Mouse (Mus musculus): ENCODE measurements around the gene Alk. TPM values are rescaled to one million over a fixed set of nuclear protein-coding genes. Genes with fewer than 3 reads are reported as not detected.

Alk gene
- total and polyA plus RNA-seq, 3 experiments, result 0.05 TPM; not detected in 2

- Histone ChIP-seq H3K4me1 (ENCODE audit: insufficient read depth, low read depth, low read length) (no peaks in the 10 kb centered on the region), H3K36me3 (replicated peaks) (no peaks in the 10 kb centered on the region), H3K27me3 (ENCODE audit: insufficient read depth, low read length) (no peaks in the 10 kb centered on the region), H3K9me3 (replicated peaks) (peaks cover 37% of the 10 kb centered on the region), H3K4me3 (ENCODE audit: low read depth, low read length) (no peak overlapping the region)
- DNase-seq (ENCODE audit: low spot score) (no peak), ATAC-seq (ENCODE audit: extremely low read depth, insufficient number of reproducible peaks, low FRiP score, poor library complexity, severe bottlenecking) (no peak)
- TF ChIP-seq GATA2 (IDR thresholded peaks at IDR 0.05; ENCODE audit: borderline replicate concordance, low read depth, low read length) (no peak), TAL1 (conservative IDR thresholded peaks at IDR 0.05; ENCODE audit: low read depth, low read length) (no peak), CTCF (IDR thresholded peaks at IDR 0.05; ENCODE audit: low read depth, low read length) (no peak), POLR2AphosphoS5 (IDR thresholded peaks at IDR 0.05; ENCODE audit: insufficient replicate concordance, low read depth, low read length) (no peak), GATA1 (IDR thresholded peaks at IDR 0.05; ENCODE audit: borderline replicate concordance, low read length) (no peak)
Measured at GRCm38 (mm10) chr17:72579321-72579720, 25.1 kb downstream of the Alk start.

- no peak for TF ChIP-seq GATA1 (IDR thresholded peaks at IDR 0.05; ENCODE audit: borderline replicate concordance, low read length)
- no peak for TF ChIP-seq POLR2AphosphoS5 (IDR thresholded peaks at IDR 0.05; ENCODE audit: insufficient replicate concordance, low read depth, low read length)
- TF ChIP-seq CTCF (IDR thresholded peaks at IDR 0.05; ENCODE audit: low read depth, low read length), result no peak
- no peak for TF ChIP-seq GATA2 (IDR thresholded peaks at IDR 0.05; ENCODE audit: borderline replicate concordance, low read depth, low read length)
- no peak for TF ChIP-seq TAL1 (conservative IDR thresholded peaks at IDR 0.05; ENCODE audit: low read depth, low read length)
- Histone ChIP-seq H3K4me1 (ENCODE audit: insufficient read depth, low read depth, low read length) (no peaks in the 10 kb centered on the region), H3K36me3 (replicated peaks) (no peaks in the 10 kb centered on the region), H3K4me3 (ENCODE audit: low read depth, low read length) (no peak overlapping the region), H3K9me3 (replicated peaks) (peaks cover 41% of the 10 kb centered on the region), H3K27me3 (ENCODE audit: insufficient read depth, low read length) (no peaks in the 10 kb centered on the region)
- no peak for DNase-seq (ENCODE audit: low spot score)
- no peak for ATAC-seq (ENCODE audit: extremely low read depth, insufficient number of reproducible peaks, low FRiP score, poor library complexity, severe bottlenecking)
Measured at GRCm38 (mm10) chr17:72571379-72571778, 33.0 kb downstream of the Alk start.

- H3K36me3 ChIP-seq (replicated peaks), result no peaks in the 10 kb centered on the region
- H3K27me3 ChIP-seq (ENCODE audit: insufficient read depth, low read length), result no peaks in the 10 kb centered on the region
- TF ChIP-seq CTCF (IDR thresholded peaks at IDR 0.05; ENCODE audit: low read depth, low read length), result no peak
- TF ChIP-seq POLR2AphosphoS5 (IDR thresholded peaks at IDR 0.05; ENCODE audit: insufficient replicate concordance, low read depth, low read length), result no peak
- TF ChIP-seq TAL1 (conservative IDR thresholded peaks at IDR 0.05; ENCODE audit: low read depth, low read length), result no peak
- no peak for TF ChIP-seq GATA2 (IDR thresholded peaks at IDR 0.05; ENCODE audit: borderline replicate concordance, low read depth, low read length)
- no peak for TF ChIP-seq GATA1 (IDR thresholded peaks at IDR 0.05; ENCODE audit: borderline replicate concordance, low read length)
Measured at GRCm38 (mm10) chr17:72569491-72569890, 34.9 kb downstream of the Alk start.

GRCm38 (mm10) chr17:72563423-72563822 lies 41.0 kb downstream of the Alk start:
- H3K9me3 ChIP-seq (replicated peaks), result peaks cover 57% of the 10 kb centered on the region
- ATAC-seq (ENCODE audit: extremely low read depth, insufficient number of reproducible peaks, low FRiP score, poor library complexity, severe bottlenecking) (no peak), DNase-seq (ENCODE audit: low spot score) (no peak)
- H3K36me3 ChIP-seq (replicated peaks), result no peaks in the 10 kb centered on the region
- TF ChIP-seq TAL1 (conservative IDR thresholded peaks at IDR 0.05; ENCODE audit: low read depth, low read length), result no peak
- no peak for TF ChIP-seq GATA1 (IDR thresholded peaks at IDR 0.05; ENCODE audit: borderline replicate concordance, low read length)
- no peak for TF ChIP-seq GATA2 (IDR thresholded peaks at IDR 0.05; ENCODE audit: borderline replicate concordance, low read depth, low read length)
- no peak for TF ChIP-seq POLR2AphosphoS5 (IDR thresholded peaks at IDR 0.05; ENCODE audit: insufficient replicate concordance, low read depth, low read length)
- TF ChIP-seq CTCF (IDR thresholded peaks at IDR 0.05; ENCODE audit: low read depth, low read length), result no peak
- no peaks in the 10 kb centered on the region for H3K4me1 ChIP-seq (ENCODE audit: insufficient read depth, low read depth, low read length)
- no peaks in the 10 kb centered on the region for H3K27me3 ChIP-seq (ENCODE audit: insufficient read depth, low read length)
- no peak overlapping the region for H3K4me3 ChIP-seq (ENCODE audit: low read depth, low read length)

More at GRCm38 (mm10) chr17:72569491-72569890, 34.9 kb downstream of the Alk start:
- Histone ChIP-seq H3K4me3 (ENCODE audit: low read depth, low read length) (no peak overlapping the region), H3K9me3 (replicated peaks) (peaks cover 52% of the 10 kb centered on the region), H3K4me1 (ENCODE audit: insufficient read depth, low read depth, low read length) (no peaks in the 10 kb centered on the region)
- no peak for ATAC-seq (ENCODE audit: extremely low read depth, insufficient number of reproducible peaks, low FRiP score, poor library complexity, severe bottlenecking)
- no peak for DNase-seq (ENCODE audit: low spot score)

- ATAC-seq (ENCODE audit: extremely low read depth, insufficient number of reproducible peaks, low FRiP score, poor library complexity, severe bottlenecking), result no peak
- Histone ChIP-seq H3K9me3 (replicated peaks) (peaks cover 54% of the 10 kb centered on the region), H3K36me3 (replicated peaks) (no peaks in the 10 kb centered on the region), H3K4me3 (ENCODE audit: low read depth, low read length) (no peak overlapping the region), H3K27me3 (ENCODE audit: insufficient read depth, low read length) (no peaks in the 10 kb centered on the region), H3K4me1 (ENCODE audit: insufficient read depth, low read depth, low read length) (no peaks in the 10 kb centered on the region)
- DNase-seq (ENCODE audit: low spot score), result no peak
- TF ChIP-seq GATA2 (IDR thresholded peaks at IDR 0.05; ENCODE audit: borderline replicate concordance, low read depth, low read length) (no peak), CTCF (IDR thresholded peaks at IDR 0.05; ENCODE audit: low read depth, low read length) (no peak), POLR2AphosphoS5 (IDR thresholded peaks at IDR 0.05; ENCODE audit: insufficient replicate concordance, low read depth, low read length) (no peak), GATA1 (IDR thresholded peaks at IDR 0.05; ENCODE audit: borderline replicate concordance, low read length) (no peak), TAL1 (conservative IDR thresholded peaks at IDR 0.05; ENCODE audit: low read depth, low read length) (no peak)
Measured at GRCm38 (mm10) chr17:72561471-72561870, 43.0 kb downstream of the Alk start.

GRCm38 (mm10) chr17:72560771-72561170 lies 43.7 kb downstream of the Alk start:
- ATAC-seq (ENCODE audit: extremely low read depth, insufficient number of reproducible peaks, low FRiP score, poor library complexity, severe bottlenecking) (no peak), DNase-seq (ENCODE audit: low spot score) (no peak)
- H3K4me1 ChIP-seq (ENCODE audit: insufficient read depth, low read depth, low read length), result no peaks in the 10 kb centered on the region
- no peak overlapping the region for H3K4me3 ChIP-seq (ENCODE audit: low read depth, low read length)
- H3K9me3 ChIP-seq (replicated peaks), result peaks cover 55% of the 10 kb centered on the region
- no peaks in the 10 kb centered on the region for H3K27me3 ChIP-seq (ENCODE audit: insufficient read depth, low read length)
- TF ChIP-seq CTCF (IDR thresholded peaks at IDR 0.05; ENCODE audit: low read depth, low read length) (no peak), GATA2 (IDR thresholded peaks at IDR 0.05; ENCODE audit: borderline replicate concordance, low read depth, low read length) (no peak), TAL1 (conservative IDR thresholded peaks at IDR 0.05; ENCODE audit: low read depth, low read length) (no peak), GATA1 (IDR thresholded peaks at IDR 0.05; ENCODE audit: borderline replicate concordance, low read length) (no peak), POLR2AphosphoS5 (IDR thresholded peaks at IDR 0.05; ENCODE audit: insufficient replicate concordance, low read depth, low read length) (no peak)
- no peaks in the 10 kb centered on the region for H3K36me3 ChIP-seq (replicated peaks)

Measured in G1E (cell line).